Mouse (Mus musculus): ENCODE results near the gene Zdhhc24.

GRCm38 (mm10) chr19:4909376-4909775 lies 30.9 kb downstream of the Zdhhc24 start:
- TF ChIP-seq POLR2A (IDR thresholded peaks at IDR 0.05; ENCODE audit: low read depth, low read length) (no peak), CTCF (IDR thresholded peaks at IDR 0.05; ENCODE audit: extremely low read depth, insufficient read depth, insufficient read length, insufficient replicate concordance) (no peak)
